Mouse (Mus musculus) liver, embryonic 16.5 days (tissue): ENCODE data around the gene Tmem108. TPM values are rescaled to one million over a fixed set of nuclear protein-coding genes. Genes with fewer than 3 reads are reported as not detected.

Experiments
- ATAC-seq: fragments of 200-750 bp; cut with Nextera tagmentation; 2 replicates; pipeline ENCODE4 v1.8.0; 2017; ENCODE audit warnings: low read depth, mild to moderate bottlenecking, moderate number of reproducible peaks, moderate library complexity
- H3K27ac ChIP-seq: fragments of 300-500 bp; sonication (generic); 2 replicates; pipeline ENCODE4 v1.5.1; 2014; ENCODE audit warnings: mild to moderate bottlenecking, low read length
- H3K27me3 ChIP-seq: fragments of 300-500 bp; sonication (generic); 2 replicates; pipeline ENCODE4 v1.6.1; 2014; ENCODE audit warnings: low read depth, low read length, mixed read lengths; ENCODE audit not compliant: control insufficient read depth, insufficient read depth
- H3K36me3 ChIP-seq: fragments of 300-500 bp; sonication (generic); 2 replicates; pipeline ENCODE4 v1.6.1; 2014; ENCODE audit warnings: mild to moderate bottlenecking; ENCODE audit not compliant: control insufficient read depth, insufficient read depth
- H3K4me1 ChIP-seq: fragments of 300-500 bp; sonication (generic); 2 replicates; pipeline ENCODE4 v1.6.1; 2014; ENCODE audit warnings: low read depth, low read length, mixed read lengths; ENCODE audit not compliant: control insufficient read depth
- H3K4me2 ChIP-seq: fragments of 300-500 bp; sonication (generic); 2 replicates; pipeline ENCODE4 v1.6.1; 2014; ENCODE audit warnings: low read depth, low read length, mixed read lengths
- H3K4me3 ChIP-seq: fragments of 300-500 bp; sonication (generic); 2 replicates; pipeline ENCODE4 v1.5.1; 2014; ENCODE audit warnings: low read depth, mild to moderate bottlenecking, low read length
- H3K9ac ChIP-seq: fragments of 300-500 bp; sonication (generic); 2 replicates; pipeline ENCODE4 v1.6.1; 2014; ENCODE audit warnings: low read depth, low read length
- H3K9me3 ChIP-seq: fragments of 300-500 bp; sonication (generic); replicated peaks from 2 replicates; pipeline ENCODE4 v1.6.1; 2016; ENCODE audit warnings: low read length; ENCODE audit not compliant: control insufficient read depth
- WGBS: fragments of 180-500 bp; shearing (Covaris S2); extraction: QIAGEN DNeasy Blood & Tissue Kit; methylation state at CpG from one replicate; pipeline ENCODE4 v1.1.7; 2014; ENCODE audit not compliant: insufficient replicate concordance; 5-methylcytosine and 5-hydroxymethylcytosine counted together
- polyA plus RNA-seq: library from polyadenylated mRNA; unstranded; fragments of >200 nt; fragmentation: Nextera tagmentation; extraction: Ambion mirVana; gene quantifications from 2 replicates; pipeline ENCODE4 v1.2.1, GENCODE M21; 2015

Gene Tmem108
- polyA plus RNA-seq, 1 experiment from 2014 or later = 1.9 TPM

DNA sequence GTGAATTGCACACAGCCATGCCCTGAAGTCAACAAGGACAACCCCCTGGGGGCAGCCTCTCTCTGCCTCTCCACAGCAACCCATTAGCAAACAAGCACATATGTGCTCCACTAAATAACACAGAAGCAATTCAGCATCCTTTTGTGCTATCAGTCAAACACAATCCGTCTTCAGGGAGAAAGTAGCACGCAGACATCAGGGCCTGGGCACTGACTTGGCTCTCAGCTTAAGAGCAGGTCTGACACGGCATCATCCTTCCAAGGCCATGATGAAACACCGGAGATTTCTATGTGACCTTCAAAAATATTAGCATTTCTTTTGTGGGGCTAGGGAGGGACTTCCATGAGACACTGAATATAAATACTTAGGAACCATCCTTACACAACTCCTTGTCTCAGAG lies 60.2 kb downstream of the Tmem108 start:
- no peak overlapping the region for H3K4me2 ChIP-seq
- H3K9ac ChIP-seq = no peak overlapping the region
- H3K27ac ChIP-seq = no peak overlapping the region
- H3K4me3 ChIP-seq = no peak overlapping the region
- H3K9me3 ChIP-seq = no peaks in the 10 kb centered on the region
- no peaks in the 10 kb centered on the region for H3K27me3 ChIP-seq
- ATAC-seq = no peak
- H3K4me1 ChIP-seq = no peaks in the 10 kb centered on the region
- H3K36me3 ChIP-seq = no peaks in the 10 kb centered on the region
- 63% methylated on average over 4 of the region's 4 CpGs for WGBS

DNA sequence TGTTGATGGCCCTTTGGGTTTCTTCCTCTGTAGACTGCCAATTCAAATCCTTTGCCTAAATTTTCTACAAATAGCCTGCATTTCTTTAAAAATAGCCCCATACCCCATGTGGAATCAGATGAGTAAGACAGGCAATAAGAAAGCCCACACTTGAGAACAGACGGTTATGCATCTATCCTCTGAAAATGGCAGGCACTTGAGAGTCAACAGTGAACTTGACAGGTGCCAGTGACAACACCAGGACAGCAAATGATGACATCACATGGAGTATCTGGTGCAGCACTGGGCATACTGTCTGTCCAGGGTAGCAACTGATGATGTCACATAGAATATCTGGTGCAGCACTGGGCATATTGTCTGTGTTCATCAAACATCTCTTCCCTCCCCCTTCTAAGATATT lies 61.4 kb downstream of the Tmem108 start:
- Histone ChIP-seq H3K4me1 (no peaks in the 10 kb centered on the region), H3K4me3 (no peak overlapping the region), H3K27me3 (no peaks in the 10 kb centered on the region), H3K27ac (no peak overlapping the region), H3K9me3 (no peaks in the 10 kb centered on the region), H3K36me3 (no peaks in the 10 kb centered on the region), H3K4me2 (no peak overlapping the region), H3K9ac (no peak overlapping the region)
- 75% methylated on average over 1 of the region's 1 CpGs for WGBS
- no peak for ATAC-seq

DNA sequence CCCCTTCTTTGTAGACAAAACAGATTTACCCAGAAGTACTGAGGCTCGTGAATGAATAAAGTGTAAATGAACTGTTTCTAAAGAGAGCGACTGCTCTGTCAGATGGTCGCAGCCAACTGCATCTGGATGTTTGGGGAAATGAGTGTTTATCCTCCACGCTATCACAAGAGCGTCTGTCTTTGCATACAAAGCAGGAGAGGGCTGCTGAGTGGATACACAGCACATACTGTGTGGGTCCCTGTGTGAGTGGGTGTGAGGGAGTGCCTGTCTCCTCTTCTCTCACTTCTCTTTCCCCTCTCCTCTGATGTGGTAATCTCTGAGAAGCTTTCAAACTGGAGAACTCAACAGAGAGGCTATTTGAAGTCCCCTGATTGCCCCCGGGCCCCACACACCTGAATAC lies 64.7 kb downstream of the Tmem108 start:
- Histone ChIP-seq H3K4me1 (no peaks in the 10 kb centered on the region), H3K27me3 (no peaks in the 10 kb centered on the region), H3K4me2 (no peak overlapping the region), H3K9ac (no peak overlapping the region), H3K9me3 (no peaks in the 10 kb centered on the region), H3K4me3 (no peak overlapping the region), H3K36me3 (no peaks in the 10 kb centered on the region), H3K27ac (no peak overlapping the region)
- 48% methylated on average over 6 of the region's 6 CpGs for WGBS
- ATAC-seq = no peak

DNA sequence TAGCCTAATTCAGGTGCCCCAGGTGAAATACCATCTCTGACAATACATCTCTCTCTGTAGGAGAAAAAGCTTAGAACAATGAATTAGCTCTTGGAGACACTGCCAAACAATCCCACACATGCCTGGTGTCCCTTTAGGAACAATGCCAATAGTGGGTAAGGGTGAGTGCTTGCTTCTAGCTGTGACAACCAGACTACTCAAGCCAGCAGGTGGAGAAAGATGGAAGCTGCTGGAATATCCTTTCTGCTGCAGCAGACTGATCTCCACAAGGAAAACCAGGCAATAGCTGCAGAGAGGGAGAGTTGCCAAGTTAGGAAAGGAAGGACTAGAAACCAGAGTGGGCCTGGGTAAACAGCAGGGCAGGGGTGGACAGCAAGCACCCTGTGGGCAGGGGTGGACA lies 67.8 kb downstream of the Tmem108 start:
- ATAC-seq = no peak
- Histone ChIP-seq H3K27me3 (no peaks in the 10 kb centered on the region), H3K9ac (no peak overlapping the region), H3K36me3 (no peaks in the 10 kb centered on the region), H3K4me1 (no peaks in the 10 kb centered on the region), H3K9me3 (no peaks in the 10 kb centered on the region), H3K4me2 (no peak overlapping the region), H3K27ac (no peak overlapping the region), H3K4me3 (no peak overlapping the region)

DNA sequence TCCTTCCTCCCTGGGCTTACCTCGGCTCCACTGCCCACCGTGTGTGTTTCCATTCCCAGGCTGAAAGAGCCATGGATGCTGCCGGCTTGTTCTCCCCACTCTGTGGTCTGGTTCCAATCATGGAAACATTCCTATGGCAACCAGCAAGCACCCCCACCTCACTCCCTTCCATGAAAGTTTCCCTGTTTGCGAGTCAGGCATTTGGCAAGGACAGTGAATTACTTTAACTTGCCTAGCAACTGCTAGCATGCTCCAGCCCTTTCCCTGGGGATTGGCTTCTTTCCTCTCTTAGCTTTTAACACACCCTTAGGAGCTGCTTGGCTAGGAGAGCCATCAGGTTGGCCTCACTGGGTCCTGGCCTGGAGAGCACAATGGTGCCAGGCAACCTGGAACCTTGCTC lies 68.9 kb downstream of the Tmem108 start:
- Histone ChIP-seq H3K4me2 (no peak overlapping the region), H3K4me1 (no peaks in the 10 kb centered on the region), H3K27me3 (no peaks in the 10 kb centered on the region), H3K4me3 (no peak overlapping the region), H3K9me3 (no peaks in the 10 kb centered on the region), H3K36me3 (no peaks in the 10 kb centered on the region), H3K9ac (no peak overlapping the region), H3K27ac (no peak overlapping the region)
- no peak for ATAC-seq
- 65% methylated on average over 4 of the region's 4 CpGs for WGBS

DNA sequence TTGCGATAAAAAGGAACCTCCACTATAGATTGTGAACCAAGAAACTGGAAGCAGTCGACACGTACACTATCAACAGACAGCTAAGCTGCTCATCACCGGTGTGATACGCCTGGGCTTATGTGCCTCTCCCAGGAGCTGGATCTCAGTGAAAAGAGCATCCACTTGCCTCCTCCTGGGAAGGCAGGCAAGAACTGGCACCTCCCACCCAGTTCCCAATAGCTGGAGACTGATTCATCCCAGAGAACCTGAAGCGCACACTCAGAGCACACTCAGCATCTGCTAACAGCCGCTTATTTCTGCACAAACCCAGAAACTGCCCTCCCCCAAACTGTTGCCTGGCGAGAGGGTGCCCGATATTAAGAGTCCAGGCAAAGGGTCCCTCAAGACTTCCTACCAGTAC lies 69.8 kb downstream of the Tmem108 start:
- H3K27me3 ChIP-seq = no peaks in the 10 kb centered on the region
- WGBS = 71% methylated on average over 9 of the region's 9 CpGs
- no peak overlapping the region for H3K4me3 ChIP-seq
- no peaks in the 10 kb centered on the region for H3K9me3 ChIP-seq
- no peaks in the 10 kb centered on the region for H3K36me3 ChIP-seq
- H3K4me1 ChIP-seq = no peaks in the 10 kb centered on the region
- no peak overlapping the region for H3K27ac ChIP-seq
- no peak for ATAC-seq
- H3K4me2 ChIP-seq = no peak overlapping the region
- no peak overlapping the region for H3K9ac ChIP-seq

DNA sequence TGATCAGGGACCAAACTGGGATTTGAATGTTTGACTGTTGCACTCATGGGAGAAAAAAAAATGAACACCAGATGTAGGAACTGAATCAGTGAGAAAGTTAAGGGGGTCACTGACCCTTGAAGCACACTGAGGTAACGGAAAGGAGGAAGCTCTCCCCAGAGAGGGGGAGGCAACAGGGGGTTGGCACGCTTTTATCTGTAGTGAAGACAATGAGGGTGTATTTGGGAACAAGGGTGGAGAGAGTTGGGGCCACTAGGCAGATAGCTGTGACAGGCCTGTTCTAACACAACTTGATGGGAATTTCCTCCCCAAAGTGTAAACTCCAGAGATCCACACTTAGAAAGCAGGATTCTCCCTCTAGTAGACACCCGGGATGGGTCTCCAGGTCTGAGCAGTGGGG lies 71.2 kb downstream of the Tmem108 start:
- Histone ChIP-seq H3K4me1 (no peaks in the 10 kb centered on the region), H3K27me3 (no peaks in the 10 kb centered on the region), H3K4me3 (no peak overlapping the region), H3K36me3 (no peaks in the 10 kb centered on the region), H3K9ac (no peak overlapping the region), H3K27ac (no peak overlapping the region), H3K9me3 (no peaks in the 10 kb centered on the region), H3K4me2 (no peak overlapping the region)
- ATAC-seq = no peak
- WGBS = 45% methylated on average over 3 of the region's 3 CpGs

DNA sequence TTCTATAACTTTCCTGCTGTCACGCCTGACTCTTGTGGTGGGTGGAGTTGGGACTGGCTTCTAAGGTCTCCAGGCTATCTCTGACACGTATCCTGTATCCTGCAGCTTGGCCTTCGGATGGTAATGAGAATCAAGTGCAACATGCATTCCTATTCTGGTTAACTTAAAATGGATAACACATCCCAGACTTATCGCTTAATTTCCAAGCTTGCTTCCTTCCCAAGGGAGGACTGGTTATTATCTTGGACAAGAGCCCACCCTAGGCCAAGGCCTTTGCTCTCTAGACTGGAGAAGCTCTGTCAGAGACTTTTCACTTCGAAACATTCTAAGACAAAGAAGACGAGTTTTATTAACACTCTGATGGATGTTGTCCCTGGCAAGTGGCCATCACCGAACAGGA lies 71.9 kb downstream of the Tmem108 start:
- ATAC-seq = no peak
- H3K9me3 ChIP-seq = no peaks in the 10 kb centered on the region
- H3K27ac ChIP-seq = no peak overlapping the region
- H3K4me1 ChIP-seq = no peaks in the 10 kb centered on the region
- no peak overlapping the region for H3K9ac ChIP-seq
- H3K4me3 ChIP-seq = no peak overlapping the region
- H3K27me3 ChIP-seq = no peaks in the 10 kb centered on the region
- H3K4me2 ChIP-seq = no peak overlapping the region
- 61% methylated on average over 7 of the region's 7 CpGs for WGBS
- no peaks in the 10 kb centered on the region for H3K36me3 ChIP-seq

DNA sequence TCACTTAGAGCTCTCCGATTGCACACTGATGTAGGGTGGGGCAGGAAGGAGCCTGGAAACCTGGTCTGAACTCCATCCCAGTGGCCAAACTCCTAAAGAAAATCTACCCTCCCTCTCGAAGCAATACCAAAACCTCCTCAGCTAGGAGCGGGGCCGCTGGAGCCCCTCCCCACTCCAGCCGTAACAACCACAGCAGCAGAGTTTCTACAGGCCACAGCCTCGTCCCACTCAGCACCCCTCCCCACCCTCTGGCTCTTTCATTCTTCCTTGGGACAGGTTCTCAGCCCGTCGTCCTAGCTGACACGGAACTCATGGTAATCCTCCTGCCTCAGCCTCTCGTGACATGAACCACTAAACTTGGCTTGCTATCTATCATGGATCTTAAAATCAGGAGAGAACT lies 72.6 kb downstream of the Tmem108 start:
- Histone ChIP-seq H3K4me2 (no peak overlapping the region), H3K9me3 (no peaks in the 10 kb centered on the region), H3K27ac (no peak overlapping the region), H3K9ac (no peak overlapping the region), H3K4me3 (no peak overlapping the region), H3K4me1 (no peaks in the 10 kb centered on the region), H3K27me3 (no peaks in the 10 kb centered on the region), H3K36me3 (no peaks in the 10 kb centered on the region)
- no peak for ATAC-seq
- 66% methylated on average over 10 of the region's 10 CpGs for WGBS

DNA sequence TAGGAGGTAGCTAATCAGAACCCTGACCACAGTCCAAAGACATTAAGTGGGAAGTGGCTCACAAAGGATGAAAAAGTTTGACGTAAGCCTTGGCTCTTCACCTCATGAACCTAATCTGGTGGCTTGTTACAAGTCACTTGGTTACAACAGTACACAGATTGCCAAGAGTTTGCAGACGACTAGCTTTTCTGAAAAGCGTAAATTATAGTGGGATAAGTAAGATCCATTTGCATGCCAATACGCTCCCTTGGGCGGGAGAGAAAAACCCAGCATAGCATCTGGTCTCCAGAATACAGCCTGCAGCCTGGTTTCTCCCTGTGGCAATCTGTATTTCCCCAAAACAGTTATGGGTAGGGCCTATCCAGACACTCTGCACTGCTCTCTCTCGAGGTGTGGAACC lies 74.5 kb downstream of the Tmem108 start:
- Histone ChIP-seq H3K4me3 (no peak overlapping the region), H3K9ac (no peak overlapping the region), H3K4me1 (no peaks in the 10 kb centered on the region), H3K9me3 (no peaks in the 10 kb centered on the region), H3K27ac (no peak overlapping the region), H3K4me2 (no peak overlapping the region), H3K36me3 (no peaks in the 10 kb centered on the region), H3K27me3 (no peaks in the 10 kb centered on the region)
- WGBS = 57% methylated on average over 6 of the region's 6 CpGs
- ATAC-seq = no peak
